Mouse (Mus musculus): ENCODE results near the gene Ctrc.

Gene Ctrc

GRCm38 (mm10) chr4:141818861-141819260 is 27.3 kb downstream of the Ctrc start:
- no peak for DNase-seq (ENCODE audit: low read depth)

GRCm38 (mm10) chr4:141817706-141818105 is 28.5 kb downstream of the Ctrc start:
- DNase-seq (ENCODE audit: low read depth): no peak

- no peak for DNase-seq (ENCODE audit: low read depth)
Measured at GRCm38 (mm10) chr4:141816776-141817655, 29.1 kb downstream of the Ctrc start.

GRCm38 (mm10) chr4:141816267-141816666 is 29.9 kb downstream of the Ctrc start:
- no peak for DNase-seq (ENCODE audit: low read depth)

- DNase-seq (ENCODE audit: low read depth): no peak
Measured at GRCm38 (mm10) chr4:141811375-141811774, 34.8 kb downstream of the Ctrc start.

- DNase-seq (ENCODE audit: low read depth): no peak
Measured at GRCm38 (mm10) chr4:141810975-141811374, 35.2 kb downstream of the Ctrc start.

- peak; percentile 31 for DNase-seq (ENCODE audit: low read depth)
Measured at GRCm38 (mm10) chr4:141809850-141810464, 36.2 kb downstream of the Ctrc start.

- no peak for DNase-seq (ENCODE audit: low read depth)
Measured at GRCm38 (mm10) chr4:141805886-141806285, 40.3 kb downstream of the Ctrc start.

GRCm38 (mm10) chr4:141804105-141804504 is 42.1 kb downstream of the Ctrc start:
- DNase-seq (ENCODE audit: low read depth): no peak

- DNase-seq (ENCODE audit: low read depth): no peak
Measured at GRCm38 (mm10) chr4:141797545-141797944, 48.6 kb downstream of the Ctrc start.

GRCm38 (mm10) chr4:141796954-141797353 is 49.2 kb downstream of the Ctrc start:
- DNase-seq (ENCODE audit: low read depth): no peak

GRCm38 (mm10) chr4:141796356-141796755 is 49.8 kb downstream of the Ctrc start:
- DNase-seq (ENCODE audit: low read depth): no peak

GRCm38 (mm10) chr4:141794152-141794535 is 52.0 kb downstream of the Ctrc start:
- no peak for DNase-seq (ENCODE audit: low read depth)

GRCm38 (mm10) chr4:141793282-141794151 is 52.6 kb downstream of the Ctrc start, which contains the start of gene Casp9:
Casp9 (plus strand) TSS chr4:141793612.
- DNase-seq (ENCODE audit: low read depth): peak; percentile 91

- DNase-seq (ENCODE audit: low read depth): no peak
Measured at GRCm38 (mm10) chr4:141792554-141793281, 53.4 kb downstream of the Ctrc start.

- DNase-seq (ENCODE audit: low read depth): no peak
Measured at GRCm38 (mm10) chr4:141791951-141792350, 54.2 kb downstream of the Ctrc start.

GRCm38 (mm10) chr4:141791486-141791885 is 54.7 kb downstream of the Ctrc start:
- no peak for DNase-seq (ENCODE audit: low read depth)

GRCm38 (mm10) chr4:141790524-141790990 is 55.6 kb downstream of the Ctrc start, which contains the start of gene Dnajc16:
Dnajc16 (minus strand) TSS chr4:141790931.
- DNase-seq (ENCODE audit: low read depth): peak; percentile 98

- no peak for DNase-seq (ENCODE audit: low read depth)
Measured at GRCm38 (mm10) chr4:141789564-141790218, 56.5 kb downstream of the Ctrc start.

- no peak for DNase-seq (ENCODE audit: low read depth)
Measured at GRCm38 (mm10) chr4:141787462-141787861, 58.7 kb downstream of the Ctrc start.

- no peak for DNase-seq (ENCODE audit: low read depth)
Measured at GRCm38 (mm10) chr4:141787046-141787445, 59.1 kb downstream of the Ctrc start.
